In genomic region chr8:109868680-109869361, GRCm38 (mm10) we compare ENCODE assay signal across 8 mouse cellular contexts. TPM values are rescaled to one million over a fixed set of nuclear protein-coding genes. Genes with fewer than 3 reads are reported as not detected.
DNase-seq lines count a peak whose midpoint lies in the region; ATAC-seq and TF ChIP-seq lines count a peak whose summit lies in the region.

No protein-coding gene starts in this region.

- H3K4me1 ChIP-seq in heart, embryonic 11.5 days (ENCODE audit: control insufficient read depth, insufficient read depth, low read length) = peaks cover 2% of the 10 kb centered on the region; the same call in 1 of the 2 replicates
- peaks cover 24% of the 10 kb centered on the region for H3K4me1 ChIP-seq in liver, postnatal 0 days (ENCODE audit: insufficient read depth)
- H3K4me1 ChIP-seq in neural tube, embryonic 14.5 days (ENCODE audit: control insufficient read depth, insufficient read depth, low read length) = 0 out of 2 replicates have a peak, but pooled peaks cover 3% of the 10 kb centered on the region

- peak overlapping the region; percentile 97 for H3K4me3 ChIP-seq in heart, embryonic 11.5 days (ENCODE audit: low read depth, low read length)
- peak overlapping the region; percentile 99 for H3K4me3 ChIP-seq in liver, postnatal 0 days (ENCODE audit: low read depth, low read length)
- H3K4me3 ChIP-seq in neural tube, embryonic 14.5 days (ENCODE audit: low read depth, low read length) = peak overlapping the region; percentile 91

- H3K36me3 ChIP-seq in heart, embryonic 11.5 days (ENCODE audit: control insufficient read depth, insufficient read depth, low read length) = no peaks in the 10 kb centered on the region
- 0 out of 2 replicates have a peak, but pooled peaks cover 3% of the 10 kb centered on the region for H3K36me3 ChIP-seq in liver, postnatal 0 days (replicated peaks; ENCODE audit: insufficient read depth, low read length)
- no peaks in the 10 kb centered on the region for H3K36me3 ChIP-seq in neural tube, embryonic 14.5 days (ENCODE audit: control insufficient read depth, insufficient read depth, low read length)

- no peaks in the 10 kb centered on the region for H3K27me3 ChIP-seq in Patski
- no peaks in the 10 kb centered on the region for H3K27me3 ChIP-seq in heart, embryonic 11.5 days (ENCODE audit: control insufficient read depth, insufficient read depth, low read length)
- H3K27me3 ChIP-seq in liver, postnatal 0 days (ENCODE audit: insufficient read depth, low read length) = no peaks in the 10 kb centered on the region
- no peaks in the 10 kb centered on the region for H3K27me3 ChIP-seq in neural tube, embryonic 14.5 days (ENCODE audit: control insufficient read depth, insufficient read depth, low read length)

- DNase-seq in A20 (ENCODE audit: low read depth, low spot score) = peak; percentile 65
- no peak for DNase-seq in Patski (ENCODE audit: low read depth, low spot score)
- peak; percentile 58 for DNase-seq in embryo, embryonic 10 days (ENCODE audit: low spot score)
- peak; percentile 31 to 67 for DNase-seq in kidney, postnatal 36 days
- DNase-seq in liver, postnatal 0 days = peak; percentile 71
- DNase-seq in yolk sac, embryonic 10.5 days (ENCODE audit: low spot score) = peak; percentile 71

- peak overlapping the region; percentile 89 for H3K27ac ChIP-seq in heart, embryonic 11.5 days (ENCODE audit: low read depth, low read length)
- peak overlapping the region; percentile 85 for H3K27ac ChIP-seq in liver, postnatal 0 days (ENCODE audit: low read depth)
- H3K27ac ChIP-seq in neural tube, embryonic 14.5 days (ENCODE audit: low read depth, low read length) = peak overlapping the region; percentile 81

- TF ChIP-seq CTCF in Patski (IDR thresholded peaks at IDR 0.05) = no peak
- TF ChIP-seq CTCF in liver, postnatal 0 days (IDR thresholded peaks at IDR 0.05; ENCODE audit: low read depth) = no peak

- H3K4me2 ChIP-seq in heart, embryonic 11.5 days = peak overlapping the region; percentile 95
- H3K4me2 ChIP-seq in liver, postnatal 0 days (ENCODE audit: low read depth, low read length) = peak overlapping the region; percentile 90
- peak overlapping the region; percentile 78 for H3K4me2 ChIP-seq in neural tube, embryonic 14.5 days (ENCODE audit: low read depth, low read length)

- peak; percentile 65 for ATAC-seq in Patski
- peak; percentile 85 for ATAC-seq in heart, embryonic 11.5 days (replicated peaks; ENCODE audit: insufficient number of reproducible peaks, low FRiP score, low TSS enrichment)
- peak; percentile 68 for ATAC-seq in liver, postnatal 0 days
- peak; percentile 84 for ATAC-seq in neural tube, embryonic 14.5 days (ENCODE audit: low read depth)

- WGBS in heart, embryonic 11.5 days (ENCODE audit: insufficient replicate concordance) = 2% methylated on average over 58 of the region's 78 CpGs
- WGBS in liver, postnatal 0 days (ENCODE audit: insufficient replicate concordance) = under 1% methylated on average over 70 of the region's 78 CpGs
- WGBS in neural tube, embryonic 14.5 days = under 1% methylated on average over 67 of the region's 78 CpGs

- in situ Hi-C loops in Patski (cut with MboI; ENCODE audit: low pct_unique_long_range_greater_than_20kb) = no loop called here

- no peaks in the 10 kb centered on the region for H3K9me3 ChIP-seq in heart, embryonic 11.5 days (replicated peaks; ENCODE audit: control insufficient read depth, low read length)
- H3K9me3 ChIP-seq in liver, postnatal 0 days (ENCODE audit: low read length) = no peaks in the 10 kb centered on the region
- H3K9me3 ChIP-seq in neural tube, embryonic 14.5 days (ENCODE audit: control insufficient read depth, low read length) = no peaks in the 10 kb centered on the region

- CTCF ChIA-PET in Patski (lab: Charles Lee) = interaction anchor here (2.1 kb wide), 1 partner anchor 49 kb away, joined by 6 read pairs; no protein-coding TSS in a partner anchor

- peak overlapping the region; percentile 95 for H3K9ac ChIP-seq in heart, embryonic 11.5 days (ENCODE audit: low read depth, low read length)
- peak overlapping the region; percentile 97 for H3K9ac ChIP-seq in liver, postnatal 0 days (replicated peaks)
- H3K9ac ChIP-seq in neural tube, embryonic 14.5 days (replicated peaks; ENCODE audit: low read depth, low read length) = peak overlapping the region; percentile 90

- POLR2A ChIA-PET in Patski (lab: Charles Lee) = interaction anchor here (0.7 to 1.2 kb wide), 2 partner anchors 11 to 33 kb away, joined by 3 read pairs; no protein-coding TSS in a partner anchor

- TF ChIP-seq EP300 in liver, postnatal 0 days (IDR thresholded peaks at IDR 0.05; ENCODE audit: low read depth) = no peak

RNA-seq across cellular contexts. Expression of gene Phlpp2, which starts 0.5 kb away (rescaled TPM):
- polyA plus RNA-seq in Patski (2021) = 11.1 TPM
- polyA plus RNA-seq in heart, embryonic 11.5 days (2014; fragmentation: Nextera tagmentation; extraction: Ambion mirVana) = 2.2 and 3.3 TPM in 2 replicates
- 1.5 TPM in 2 replicates for polyA plus RNA-seq in liver, postnatal 0 days (2015; fragmentation: Nextera tagmentation; extraction: Ambion mirVana)
- 5.2 and 7.7 TPM in 2 replicates for polyA plus RNA-seq in neural tube, embryonic 14.5 days (2014; fragmentation: Nextera tagmentation; extraction: Ambion mirVana)
